Mouse (Mus musculus): ENCODE data around the gene Tlcd2.

The Tlcd2 gene

DNA sequence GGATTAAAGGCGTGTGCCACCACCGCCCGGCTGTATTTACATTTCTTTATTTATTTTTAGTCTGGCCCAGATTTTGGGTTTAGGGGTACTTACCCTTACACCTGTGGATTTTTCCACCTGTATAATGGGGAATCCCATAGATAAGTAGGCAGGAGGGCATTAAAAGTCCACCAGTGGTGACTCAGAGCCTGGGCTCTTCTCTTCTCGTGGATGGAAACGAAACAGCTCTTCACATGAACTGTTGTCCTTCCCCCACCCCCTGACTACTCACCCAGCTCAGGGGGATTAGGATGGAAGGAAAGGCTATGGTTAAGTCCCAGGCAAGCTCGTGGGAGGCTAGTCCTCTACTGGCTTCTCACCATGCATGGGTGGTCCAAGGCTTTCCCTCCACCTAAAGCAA lies 2.9 kb downstream of the Tlcd2 start:
- in situ Hi-C loops (cut with MboI, MseI): loop anchor here in 1 of 2 experiments (10.0 kb wide), 1 partner anchor 630 kb away; the partner anchor contains the start of gene Mnt

- in situ Hi-C loops (cut with MboI, MseI): loop anchor here in 1 of 2 experiments (10.0 kb wide), 1 partner anchor 630 kb away; the partner anchor contains the start of gene Mnt
These were observed 3.5 kb downstream of the Tlcd2 start for GRCm38 (mm10) chr11:75465051-75465450.

GRCm38 (mm10) chr11:75466731-75467505 lies 5.4 kb downstream of the Tlcd2 start:
- in situ Hi-C loops (cut with MboI, MseI): loop anchor here in 1 of 2 experiments (10.0 kb wide), 1 partner anchor 632 kb away; the partner anchor contains the start of gene Mnt

DNA sequence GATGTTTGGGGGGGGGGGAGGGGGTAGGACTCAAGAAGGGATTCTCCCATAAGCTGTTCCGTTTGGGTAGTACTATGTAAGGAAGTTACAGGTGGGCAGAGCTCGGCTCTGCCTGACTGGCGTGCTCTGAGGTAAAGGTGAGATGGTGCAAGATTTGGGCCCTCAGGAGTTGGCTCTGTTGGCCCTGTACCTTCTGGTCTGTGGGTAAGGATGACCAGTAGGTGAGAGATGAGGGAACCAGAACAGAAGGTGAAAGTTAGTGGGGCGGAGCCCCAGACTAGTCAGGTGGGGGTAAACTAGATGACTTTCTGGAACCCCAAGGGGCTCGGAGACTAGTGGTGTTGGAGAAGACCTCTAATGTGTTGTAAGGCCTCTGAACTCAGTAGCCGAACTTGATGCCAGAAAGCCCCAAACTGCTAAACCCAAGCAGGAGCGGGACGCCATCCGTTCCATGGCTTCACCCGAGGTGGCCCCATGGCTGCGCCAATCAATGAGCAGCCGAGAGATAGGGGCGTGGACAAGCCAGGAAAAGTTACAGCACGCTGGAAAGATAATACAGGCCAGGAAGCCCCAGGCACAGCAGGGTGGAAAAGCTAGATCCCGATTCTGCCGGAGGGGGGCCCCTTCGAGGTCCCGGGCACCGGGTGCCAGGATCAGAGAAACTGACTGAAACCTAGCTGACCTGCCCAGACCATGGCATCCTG lies 6.1 kb downstream of the Tlcd2 start:
- in situ Hi-C loops (cut with MboI, MseI): loop anchor here in 1 of 2 experiments (10.0 kb wide), 1 partner anchor 633 kb away; the partner anchor contains the start of gene Mnt

- in situ Hi-C loops (cut with MboI, MseI): loop anchor here in 1 of 2 experiments (10.0 kb wide), 1 partner anchor 634 kb away; the partner anchor contains the start of gene Mnt
These were observed 6.9 kb downstream of the Tlcd2 start for GRCm38 (mm10) chr11:75468410-75468809.

- in situ Hi-C loops (cut with MboI, MseI): loop anchor here in 1 of 2 experiments (10.0 kb wide), 1 partner anchor 634 kb away; the partner anchor contains the start of gene Mnt
These were observed 7.7 kb downstream of the Tlcd2 start for GRCm38 (mm10) chr11:75469261-75469660.

- in situ Hi-C loops (cut with MboI, MseI): no loop called here
These were observed 9.2 kb downstream of the Tlcd2 start for GRCm38 (mm10) chr11:75470675-75471074.

GRCm38 (mm10) chr11:75472469-75473081 lies 11.1 kb downstream of the Tlcd2 start:
- in situ Hi-C loops (cut with MboI, MseI): no loop called here

DNA sequence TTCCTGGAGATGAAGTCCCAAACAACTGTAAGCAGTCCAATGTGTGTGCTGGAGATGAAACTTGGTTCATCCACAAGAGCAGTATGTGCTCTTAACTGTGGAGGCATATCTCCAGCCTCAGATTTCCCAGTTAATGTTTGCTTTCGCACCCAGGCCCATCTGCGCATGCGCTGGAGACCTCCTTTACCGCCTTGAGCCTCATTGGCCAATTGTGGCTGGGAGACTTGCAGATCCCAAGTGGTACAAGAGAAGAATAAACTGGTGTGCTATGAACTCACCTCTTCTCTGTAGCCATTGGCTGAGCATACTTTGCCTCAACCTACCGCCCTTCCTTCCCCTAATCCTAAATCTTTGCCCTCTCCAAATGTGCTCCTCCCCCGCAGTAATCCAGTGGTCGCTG lies 11.9 kb downstream of the Tlcd2 start:
- in situ Hi-C loops (cut with MboI, MseI): no loop called here

DNA sequence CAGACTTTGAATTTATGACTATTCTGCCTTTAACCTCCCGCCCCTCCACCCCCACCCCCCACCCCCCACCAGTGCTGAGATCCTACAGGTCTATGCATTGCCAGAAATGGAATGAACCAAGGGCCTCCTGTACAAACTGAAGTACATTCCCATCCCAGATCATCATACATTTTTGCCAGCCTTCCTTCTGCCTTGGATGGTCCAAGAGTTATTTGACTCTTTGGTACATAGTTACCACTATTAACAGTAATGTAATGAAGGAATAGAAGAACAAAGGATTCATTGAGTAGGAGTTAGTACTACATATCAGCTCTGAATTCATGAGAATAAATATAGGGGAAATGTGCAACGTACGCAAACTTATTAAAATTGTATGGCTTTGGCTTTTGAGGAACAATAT lies 24.7 kb downstream of the Tlcd2 start:
- in situ Hi-C loops (cut with MboI, MseI): no loop called here

- in situ Hi-C loops (cut with MboI, MseI): no loop called here
These were observed 25.2 kb downstream of the Tlcd2 start, which contains the start of gene Prpf8 for GRCm38 (mm10) chr11:75486601-75487285. TSS of gene Prpf8 (plus strand) at chr11:75486816.

GRCm38 (mm10) chr11:75487496-75487895 lies 26.0 kb downstream of the Tlcd2 start:
- in situ Hi-C loops (cut with MboI, MseI): no loop called here

DNA sequence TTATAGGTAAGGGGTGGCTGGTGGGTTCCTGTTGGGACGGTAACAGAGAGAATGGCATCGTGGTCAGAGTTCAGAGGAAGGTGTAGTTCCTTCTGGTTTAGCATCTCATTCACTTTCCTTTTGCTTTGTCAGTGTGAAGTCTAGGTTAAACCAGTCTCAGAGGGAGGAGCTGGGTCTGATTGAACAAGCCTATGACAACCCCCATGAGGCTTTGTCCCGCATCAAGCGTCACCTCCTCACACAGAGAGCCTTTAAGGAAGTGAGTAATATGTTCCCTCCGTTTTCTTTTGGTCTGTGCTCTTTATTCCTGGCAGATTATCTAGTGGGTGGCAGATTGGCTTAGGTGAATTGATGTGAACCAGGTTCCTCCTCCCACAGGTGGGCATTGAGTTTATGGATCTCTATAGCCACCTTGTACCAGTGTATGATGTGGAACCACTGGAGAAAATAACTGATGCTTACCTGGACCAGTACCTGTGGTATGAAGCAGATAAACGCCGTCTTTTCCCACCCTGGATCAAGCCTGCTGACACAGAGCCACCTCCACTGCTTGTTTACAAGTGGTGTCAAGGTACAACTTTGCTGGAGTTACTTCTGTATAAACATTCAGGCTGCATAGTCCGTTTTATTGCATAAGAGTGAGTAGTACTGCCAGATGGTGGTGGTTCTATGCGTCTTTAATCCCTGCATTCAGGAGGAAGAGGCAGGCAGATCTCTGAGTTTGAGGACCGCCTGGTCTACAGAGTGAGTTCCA lies 33.0 kb downstream of the Tlcd2 start:
- in situ Hi-C loops (cut with MboI, MseI): no loop called here

DNA sequence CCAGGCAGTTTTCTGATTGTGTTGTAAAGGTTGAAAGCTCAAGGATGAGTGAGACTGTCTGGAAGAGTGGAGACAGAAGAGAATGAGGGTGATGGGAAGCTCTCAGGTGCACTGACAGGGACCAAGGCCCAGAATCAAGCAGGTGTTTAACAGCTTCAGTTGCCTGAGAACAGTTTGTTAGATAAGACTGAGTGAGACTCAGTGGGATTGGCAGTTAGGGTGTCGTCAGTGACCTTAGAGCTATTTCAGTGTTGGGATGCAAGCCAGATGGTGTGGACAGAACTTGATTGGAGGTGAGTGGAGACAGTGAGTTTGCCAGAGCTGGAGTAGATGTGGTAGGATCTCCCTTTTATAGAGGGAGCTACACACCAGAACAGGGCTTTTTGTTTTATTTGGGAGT lies 36.6 kb downstream of the Tlcd2 start:
- in situ Hi-C loops (cut with MboI, MseI): no loop called here

DNA sequence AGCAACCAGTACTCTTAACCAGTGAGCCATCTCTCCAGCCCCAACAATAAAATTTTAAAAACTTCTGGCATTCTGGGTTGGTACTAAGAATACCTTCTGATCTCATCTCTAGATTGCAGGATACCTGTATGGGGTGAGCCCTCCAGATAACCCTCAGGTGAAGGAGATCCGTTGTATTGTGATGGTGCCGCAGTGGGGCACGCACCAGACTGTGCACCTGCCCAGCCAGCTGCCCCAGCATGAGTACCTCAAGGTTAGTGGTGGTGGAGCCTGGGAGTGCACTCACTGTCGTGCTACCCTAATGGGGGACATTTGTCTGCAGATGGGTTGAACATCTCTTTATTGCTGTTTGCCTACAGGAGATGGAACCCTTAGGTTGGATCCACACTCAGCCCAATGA lies 46.6 kb downstream of the Tlcd2 start:
- in situ Hi-C loops (cut with MboI, MseI): no loop called here

DNA sequence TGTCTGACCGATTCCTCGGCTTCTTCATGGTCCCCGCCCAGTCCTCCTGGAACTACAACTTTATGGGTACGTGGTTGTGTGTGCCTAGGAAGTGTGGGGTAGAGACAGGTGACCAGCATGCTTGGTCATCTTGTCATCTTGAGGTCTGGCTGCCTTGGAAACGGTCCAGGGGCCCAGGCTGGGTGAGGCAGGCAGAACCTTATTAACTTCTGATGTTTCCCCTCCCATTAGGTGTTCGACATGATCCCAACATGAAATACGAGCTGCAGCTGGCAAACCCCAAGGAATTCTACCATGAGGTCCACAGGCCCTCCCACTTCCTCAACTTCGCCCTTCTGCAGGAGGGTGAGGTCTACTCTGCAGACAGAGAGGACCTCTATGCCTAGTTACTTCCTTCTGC lies 47.4 kb downstream of the Tlcd2 start:
- in situ Hi-C loops (cut with MboI, MseI): no loop called here

- in situ Hi-C loops (cut with MboI, MseI): no loop called here
These were observed 48.5 kb downstream of the Tlcd2 start, which contains the start of gene Rilp for GRCm38 (mm10) chr11:75509741-75510626. TSS of gene Rilp (plus strand) at chr11:75510094.

- in situ Hi-C loops (cut with MboI, MseI): no loop called here
These were observed 49.1 kb downstream of the Tlcd2 start for GRCm38 (mm10) chr11:75510627-75510993.

- in situ Hi-C loops (cut with MboI, MseI): no loop called here
These were observed 49.7 kb downstream of the Tlcd2 start for GRCm38 (mm10) chr11:75511213-75511612.
